Mouse (Mus musculus) frontal cortex, postnatal 10 days (tissue): ENCODE data around the gene Blcap.
A peak's percentile ranks its signal among the peaks of the same experiment; 100 is the strongest.

Experiments
- DNase-seq, 2 experiments: peaks; one replicate each; pipeline ENCODE4 v3.0.0; 2022; ENCODE audit warnings: low spot score in 2 of 2, mixed read lengths in 1 of 2

The Blcap gene

GRCm38 (mm10) chr2:157559858-157560257, 11.2 kb downstream of the Blcap start, which contains the start of gene Nnat:
Nnat (plus strand) TSS chr2:157560078.
- peak; percentile 62 to 77 for DNase-seq

GRCm38 (mm10) chr2:157559440-157559839, 11.6 kb downstream of the Blcap start:
- DNase-seq: no peak

GRCm38 (mm10) chr2:157558520-157558919, 12.6 kb downstream of the Blcap start:
- no peak for DNase-seq

- no peak for DNase-seq
Observed at GRCm38 (mm10) chr2:157558051-157558450, 13.0 kb downstream of the Blcap start.

GRCm38 (mm10) chr2:157556074-157556698, 14.9 kb downstream of the Blcap start:
- no peak for DNase-seq

- DNase-seq: no peak
Observed at GRCm38 (mm10) chr2:157552158-157552886, 18.8 kb downstream of the Blcap start.

- DNase-seq: no peak
Observed at GRCm38 (mm10) chr2:157550292-157550691, 20.8 kb downstream of the Blcap start.

- no peak for DNase-seq
Observed at GRCm38 (mm10) chr2:157546686-157547085, 24.4 kb downstream of the Blcap start.

GRCm38 (mm10) chr2:157544333-157544888, 26.7 kb downstream of the Blcap start:
- DNase-seq: no peak

GRCm38 (mm10) chr2:157542415-157542814, 28.7 kb downstream of the Blcap start:
- no peak for DNase-seq

GRCm38 (mm10) chr2:157541631-157542030, 29.4 kb downstream of the Blcap start:
- no peak for DNase-seq

GRCm38 (mm10) chr2:157540953-157541569, 30.0 kb downstream of the Blcap start:
- no peak for DNase-seq

- peak in 1 of 2 experiments; percentile 53 for DNase-seq
Observed at GRCm38 (mm10) chr2:157540073-157540952, 30.8 kb downstream of the Blcap start.

GRCm38 (mm10) chr2:157537118-157537517, 34.0 kb downstream of the Blcap start:
- no peak for DNase-seq

GRCm38 (mm10) chr2:157536476-157537081, 34.5 kb downstream of the Blcap start:
- DNase-seq: no peak

GRCm38 (mm10) chr2:157534163-157534562, 36.9 kb downstream of the Blcap start:
- DNase-seq: no peak

GRCm38 (mm10) chr2:157531681-157532426, 39.2 kb downstream of the Blcap start:
- no peak for DNase-seq

GRCm38 (mm10) chr2:157530056-157530955, 40.8 kb downstream of the Blcap start:
- DNase-seq: no peak

- DNase-seq: no peak
Observed at GRCm38 (mm10) chr2:157522556-157522955, 48.5 kb downstream of the Blcap start.
